Mouse (Mus musculus) midbrain, embryonic 12.5 days (tissue): ENCODE results near the gene 5430427O19Rik. TPM values are rescaled to one million over a fixed set of nuclear protein-coding genes. Genes with fewer than 3 reads are reported as not detected.

Experiments
- ATAC-seq: fragments of 200-750 bp; cut with Nextera tagmentation; 2 replicates; pipeline ENCODE4 v1.8.0; 2017; ENCODE audit warnings: low read depth, moderate TSS enrichment, moderate library complexity; ENCODE audit not compliant: low FRiP score
- H3K27ac ChIP-seq: fragments of 300-500 bp; sonication (generic); replicated peaks from 2 replicates; pipeline ENCODE4 v1.5.1; 2016; ENCODE audit warnings: mild to moderate bottlenecking
- H3K27me3 ChIP-seq: fragments of 300-500 bp; sonication (generic); 2 replicates; pipeline ENCODE4 v1.6.1; 2016; ENCODE audit warnings: mild to moderate bottlenecking
- H3K36me3 ChIP-seq: fragments of 300-500 bp; sonication (generic); 2 replicates; pipeline ENCODE4 v1.6.1; 2016
- H3K4me1 ChIP-seq: fragments of 300-500 bp; sonication (generic); 2 replicates; pipeline ENCODE4 v1.6.1; 2016
- H3K4me2 ChIP-seq: fragments of 300-500 bp; sonication (generic); replicated peaks from 2 replicates; pipeline ENCODE4 v1.6.1; 2016; ENCODE audit warnings: mild to moderate bottlenecking, moderate library complexity
- H3K4me3 ChIP-seq: fragments of 300-500 bp; sonication (generic); 2 replicates; pipeline ENCODE4 v1.5.1; 2016; ENCODE audit warnings: mild to moderate bottlenecking
- H3K9ac ChIP-seq: fragments of 300-500 bp; sonication (generic); replicated peaks from 2 replicates; pipeline ENCODE4 v1.6.1; 2016; ENCODE audit warnings: mild to moderate bottlenecking, moderate library complexity
- H3K9me3 ChIP-seq: fragments of 300-500 bp; sonication (generic); 2 replicates; pipeline ENCODE4 v1.6.1; 2016; ENCODE audit warnings: mild to moderate bottlenecking
- WGBS: fragments of 180-500 bp; shearing (Covaris S2); methylation state at CpG from one replicate; pipeline ENCODE4 v1.1.7; 2016; 5-methylcytosine and 5-hydroxymethylcytosine counted together
- polyA plus RNA-seq: library from polyadenylated mRNA; unstranded; fragments of >200 nt; fragmentation: Nextera tagmentation; extraction: Ambion mirVana; gene quantifications from 2 replicates; pipeline ENCODE4 v1.2.1, GENCODE M21; 2016

The 5430427O19Rik gene
- polyA plus RNA-seq, 1 experiment from 2014 or later, result not detected

DNA sequence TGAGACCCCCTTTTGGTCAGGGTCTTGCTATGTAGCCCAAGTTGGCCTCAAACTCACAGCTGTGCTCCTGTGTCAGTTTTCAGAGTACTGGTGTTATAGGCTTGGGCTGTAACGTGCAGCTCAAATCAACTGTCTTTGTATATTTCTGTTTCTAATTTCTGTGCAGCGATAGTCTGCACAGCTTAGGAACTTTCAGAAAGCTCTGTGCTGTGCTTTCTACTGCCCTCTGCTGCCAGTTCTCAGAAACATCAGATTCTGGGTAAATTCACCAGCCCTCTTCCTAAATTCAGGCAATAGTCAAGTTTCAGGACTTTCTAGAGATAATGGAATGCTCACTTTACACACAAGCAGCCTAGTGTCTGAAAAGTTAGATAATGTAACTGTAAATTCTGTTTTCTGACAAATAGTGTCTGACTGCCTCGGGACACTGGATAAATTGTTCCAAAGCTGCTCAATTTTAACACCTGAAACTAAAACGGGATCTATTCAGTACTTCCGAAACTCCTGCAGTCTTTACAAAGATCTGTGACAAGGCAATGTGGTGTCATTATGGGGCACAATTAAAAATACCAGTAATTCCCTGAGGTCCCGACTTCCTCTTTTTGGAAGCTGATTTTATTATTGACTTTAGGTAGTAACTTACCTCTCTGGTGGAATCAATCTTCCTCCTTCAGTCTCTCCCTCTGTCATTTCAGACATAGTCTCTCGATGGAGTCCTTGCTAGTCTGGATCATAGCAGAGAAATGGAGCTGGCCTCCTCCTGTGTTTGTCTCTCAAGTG is 9.2 kb downstream of the 5430427O19Rik start:
- Histone ChIP-seq H3K4me1 (no peaks in the 10 kb centered on the region), H3K36me3 (no peaks in the 10 kb centered on the region), H3K9ac (no peak overlapping the region), H3K4me3 (no peak overlapping the region), H3K27ac (no peak overlapping the region), H3K9me3 (no peaks in the 10 kb centered on the region), H3K4me2 (no peak overlapping the region), H3K27me3 (no peaks in the 10 kb centered on the region)
- WGBS, result 68% methylated on average over 7 of the region's 7 CpGs
- no peak for ATAC-seq

GRCm38 (mm10) chrX:85886651-85887050 is 16.5 kb downstream of the 5430427O19Rik start:
- no peaks in the 10 kb centered on the region for H3K36me3 ChIP-seq
- H3K27me3 ChIP-seq, result no peaks in the 10 kb centered on the region
- H3K4me3 ChIP-seq, result no peak overlapping the region
- no peak overlapping the region for H3K9ac ChIP-seq
- no peak overlapping the region for H3K27ac ChIP-seq
- no peak for ATAC-seq
- no peak overlapping the region for H3K4me2 ChIP-seq
- H3K9me3 ChIP-seq, result no peaks in the 10 kb centered on the region
- 55% methylated on average over 5 of the region's 5 CpGs for WGBS
- H3K4me1 ChIP-seq, result no peaks in the 10 kb centered on the region

GRCm38 (mm10) chrX:85901195-85901594 is 31.0 kb downstream of the 5430427O19Rik start:
- H3K9ac ChIP-seq, result no peak overlapping the region
- no peak overlapping the region for H3K4me3 ChIP-seq
- no peaks in the 10 kb centered on the region for H3K4me1 ChIP-seq
- H3K9me3 ChIP-seq, result no peaks in the 10 kb centered on the region
- H3K27me3 ChIP-seq, result no peaks in the 10 kb centered on the region
- no peak overlapping the region for H3K27ac ChIP-seq
- no peak overlapping the region for H3K4me2 ChIP-seq
- 63% methylated on average over 1 of the region's 1 CpGs for WGBS
- ATAC-seq, result no peak
- no peaks in the 10 kb centered on the region for H3K36me3 ChIP-seq

DNA sequence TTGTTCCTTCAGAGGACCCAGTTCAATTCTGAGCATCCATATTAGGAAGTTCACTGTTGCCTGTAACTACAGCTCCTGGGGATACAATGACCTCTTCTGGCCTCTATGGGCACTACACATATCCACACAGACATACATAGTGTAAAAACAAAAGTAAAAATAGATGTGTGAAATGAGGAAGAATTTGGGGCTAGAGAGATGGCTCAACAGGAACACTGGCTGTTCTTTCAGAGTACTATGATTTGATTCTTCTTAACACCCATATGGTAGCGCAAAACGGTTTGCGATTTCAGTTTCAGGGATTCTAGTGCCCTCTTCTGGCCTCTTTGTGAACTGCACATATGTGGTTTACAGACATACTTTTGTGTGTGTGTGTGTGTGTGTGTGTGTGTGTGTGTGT is 48.9 kb downstream of the 5430427O19Rik start:
- H3K4me3 ChIP-seq, result no peak overlapping the region
- H3K4me1 ChIP-seq, result no peaks in the 10 kb centered on the region
- no peak for ATAC-seq
- no peaks in the 10 kb centered on the region for H3K27me3 ChIP-seq
- no peaks in the 10 kb centered on the region for H3K36me3 ChIP-seq
- H3K9ac ChIP-seq, result no peak overlapping the region
- no peaks in the 10 kb centered on the region for H3K9me3 ChIP-seq
- no peak overlapping the region for H3K27ac ChIP-seq
- no peak overlapping the region for H3K4me2 ChIP-seq
- 55% methylated on average over 3 of the region's 3 CpGs for WGBS

- Histone ChIP-seq H3K27ac (no peak overlapping the region), H3K9me3 (no peaks in the 10 kb centered on the region), H3K27me3 (no peaks in the 10 kb centered on the region), H3K4me1 (no peaks in the 10 kb centered on the region), H3K4me3 (no peak overlapping the region), H3K4me2 (no peak overlapping the region), H3K9ac (no peak overlapping the region), H3K36me3 (no peaks in the 10 kb centered on the region)
- ATAC-seq, result no peak
- 8% methylated on average over 2 of the region's 2 CpGs for WGBS
Measured at GRCm38 (mm10) chrX:85932991-85933390, 62.8 kb downstream of the 5430427O19Rik start.

Other genes with a start within 250 kb of the 5430427O19Rik start
- gene Gk, start 93.5 kb upstream of the 5430427O19Rik start, polyA plus RNA-seq, result 7.6 TPM in 2 replicates
- not detected in 2 replicates for gene Samt3, start 173.8 kb downstream of the 5430427O19Rik start, polyA plus RNA-seq